Mouse (Mus musculus): ENCODE measurements at regions not wholly inside any gene's neighbourhood (a gene's known extent, or its start where the extent isn't known, plus 50 kb on each side); places are given as distances from the start of the nearest gene placed in this dataset.

DNA sequence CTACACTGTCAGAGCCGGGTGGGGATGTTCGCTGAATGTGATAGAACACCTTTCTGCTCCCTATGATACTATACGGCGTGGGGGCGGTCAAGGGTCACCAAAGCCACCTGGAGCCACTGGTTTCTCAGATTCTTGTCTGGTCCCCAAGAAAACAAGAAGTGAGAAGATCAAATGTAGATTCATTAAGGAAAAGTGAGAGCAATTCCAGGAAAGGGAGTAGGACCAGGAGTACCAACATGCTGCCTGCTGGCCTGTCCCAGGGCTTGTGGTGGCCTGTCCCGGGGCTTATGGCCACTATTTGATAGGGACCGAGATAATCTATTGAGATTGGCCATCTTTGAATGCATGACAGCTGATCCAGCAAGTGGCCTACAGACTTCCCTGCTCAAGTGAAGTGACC, 58.8 kb upstream of the Fut8 start:
- Histone ChIP-seq H3K9me3 (no peaks in the 10 kb centered on the region), H3K36me3 (no peaks in the 10 kb centered on the region), H3K27ac (no peak overlapping the region), H3K9ac (no peak overlapping the region), H3K4me3 (no peak overlapping the region), H3K4me1 (peaks cover 15% of the 10 kb centered on the region), H3K27me3 (no peaks in the 10 kb centered on the region), H3K4me2 (no peak overlapping the region)
- ATAC-seq (ENCODE audit: insufficient number of reproducible peaks, low FRiP score, low TSS enrichment, low read depth), result no peak
- 93% methylated on average over 7 of the region's 7 CpGs for WGBS

DNA sequence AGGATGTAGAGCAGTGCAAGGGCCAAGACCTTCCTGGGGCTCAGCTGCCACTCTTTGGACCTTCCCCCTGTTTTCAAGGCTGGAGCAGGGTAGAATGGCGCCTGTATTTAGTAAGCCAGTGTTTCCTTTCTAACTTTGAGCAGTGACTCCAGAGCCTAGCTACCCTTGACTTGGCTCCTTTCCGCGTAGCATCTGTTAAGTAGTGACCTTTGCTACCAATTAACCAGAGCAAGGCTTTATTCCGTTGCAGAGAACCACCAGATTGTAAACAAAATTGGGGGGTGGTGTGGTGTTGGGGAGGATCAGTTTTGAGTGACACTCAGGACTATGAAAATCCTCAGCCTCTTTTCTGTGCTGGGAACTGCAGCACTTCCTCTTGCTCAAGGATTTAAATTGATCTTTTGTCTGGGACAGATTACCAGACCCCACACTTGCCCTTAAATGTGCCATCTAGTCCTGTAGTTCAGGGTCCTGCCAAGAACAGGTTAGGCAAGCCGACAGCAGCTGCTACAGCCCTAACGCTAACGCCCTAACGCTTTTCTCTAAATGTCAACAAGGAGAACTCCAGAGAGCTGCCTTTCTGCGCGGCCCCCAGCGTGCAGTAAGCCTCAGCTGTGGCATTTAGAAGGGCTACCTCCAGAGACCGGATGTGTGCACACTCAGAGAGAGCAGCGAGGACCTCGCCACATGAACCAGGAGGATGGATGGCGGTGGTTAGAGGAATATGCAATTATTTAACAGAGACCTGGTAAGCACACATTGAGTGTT, 59.9 kb upstream of the Fut8 start:
- Histone ChIP-seq H3K4me3 (no peak overlapping the region), H3K4me2 (no peak overlapping the region), H3K27me3 (no peaks in the 10 kb centered on the region), H3K27ac (no peak overlapping the region), H3K9me3 (no peaks in the 10 kb centered on the region), H3K36me3 (no peaks in the 10 kb centered on the region), H3K9ac (no peak overlapping the region), H3K4me1 (peaks cover 15% of the 10 kb centered on the region)
- ATAC-seq (ENCODE audit: insufficient number of reproducible peaks, low FRiP score, low TSS enrichment, low read depth), result no peak
- WGBS, result 26% methylated on average over 15 of the region's 15 CpGs

DNA sequence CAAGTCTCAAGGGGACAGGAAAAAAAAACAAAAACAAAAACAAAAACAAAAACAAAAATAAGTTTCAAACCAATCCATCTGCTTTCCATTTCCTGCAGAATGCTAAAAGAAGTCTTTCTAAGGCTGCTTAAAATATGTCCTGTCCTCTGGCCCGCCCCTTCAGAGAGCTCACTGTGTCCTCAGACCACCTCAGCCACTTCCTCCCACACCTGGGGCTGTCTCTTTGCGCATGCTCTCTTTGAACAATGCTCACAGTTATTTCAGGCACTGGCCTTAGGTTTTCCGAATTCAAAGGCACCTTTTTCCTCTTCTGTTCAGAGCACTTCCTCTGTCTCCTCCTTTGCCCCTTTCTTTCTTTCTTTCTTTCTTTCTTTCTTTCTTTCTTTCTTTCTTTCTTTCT, 60.6 kb upstream of the Fut8 start:
- peaks cover 15% of the 10 kb centered on the region for H3K4me1 ChIP-seq
- H3K4me2 ChIP-seq, result no peak overlapping the region
- H3K27ac ChIP-seq, result no peak overlapping the region
- no peaks in the 10 kb centered on the region for H3K9me3 ChIP-seq
- ATAC-seq (ENCODE audit: insufficient number of reproducible peaks, low FRiP score, low TSS enrichment, low read depth), result no peak
- H3K9ac ChIP-seq, result no peak overlapping the region
- 47% methylated on average over 3 of the region's 3 CpGs for WGBS
- no peaks in the 10 kb centered on the region for H3K27me3 ChIP-seq
- no peak overlapping the region for H3K4me3 ChIP-seq
- H3K36me3 ChIP-seq, result no peaks in the 10 kb centered on the region

GRCm38 (mm10) chr12:77174032-77174431, 63.9 kb upstream of the Fut8 start:
- Histone ChIP-seq H3K4me1 (peaks cover 15% of the 10 kb centered on the region), H3K4me3 (no peak overlapping the region), H3K27me3 (no peaks in the 10 kb centered on the region), H3K36me3 (no peaks in the 10 kb centered on the region), H3K27ac (no peak overlapping the region), H3K9me3 (no peaks in the 10 kb centered on the region), H3K4me2 (no peak overlapping the region), H3K9ac (no peak overlapping the region)
- no peak for ATAC-seq (ENCODE audit: insufficient number of reproducible peaks, low FRiP score, low TSS enrichment, low read depth)

DNA sequence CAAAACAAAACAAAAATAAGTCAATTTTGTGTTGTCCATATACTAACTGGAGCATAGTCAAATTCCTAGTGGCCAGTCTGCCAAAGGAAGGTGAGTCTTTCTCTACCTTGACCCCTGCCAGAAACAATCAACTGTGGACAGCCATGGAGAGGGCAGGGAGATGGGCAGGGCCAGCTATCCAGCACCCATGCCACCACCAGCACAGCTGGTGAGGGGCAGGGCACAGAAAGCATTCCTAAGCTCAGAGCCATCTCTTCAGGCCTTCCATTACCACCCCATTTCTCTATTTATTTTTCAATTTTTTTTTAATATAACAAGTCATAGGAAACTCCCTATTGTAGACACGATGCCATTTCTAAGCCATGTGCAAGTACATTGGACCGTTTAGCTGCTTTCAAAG, 65.4 kb upstream of the Fut8 start:
- Histone ChIP-seq H3K9ac (no peak overlapping the region), H3K36me3 (no peaks in the 10 kb centered on the region), H3K4me1 (peaks cover 7% of the 10 kb centered on the region), H3K4me3 (no peak overlapping the region), H3K27me3 (no peaks in the 10 kb centered on the region), H3K27ac (no peak overlapping the region), H3K4me2 (no peak overlapping the region), H3K9me3 (no peaks in the 10 kb centered on the region)
- no peak for ATAC-seq (ENCODE audit: insufficient number of reproducible peaks, low FRiP score, low TSS enrichment, low read depth)
- WGBS, result 93% methylated on average over 2 of the region's 2 CpGs

DNA sequence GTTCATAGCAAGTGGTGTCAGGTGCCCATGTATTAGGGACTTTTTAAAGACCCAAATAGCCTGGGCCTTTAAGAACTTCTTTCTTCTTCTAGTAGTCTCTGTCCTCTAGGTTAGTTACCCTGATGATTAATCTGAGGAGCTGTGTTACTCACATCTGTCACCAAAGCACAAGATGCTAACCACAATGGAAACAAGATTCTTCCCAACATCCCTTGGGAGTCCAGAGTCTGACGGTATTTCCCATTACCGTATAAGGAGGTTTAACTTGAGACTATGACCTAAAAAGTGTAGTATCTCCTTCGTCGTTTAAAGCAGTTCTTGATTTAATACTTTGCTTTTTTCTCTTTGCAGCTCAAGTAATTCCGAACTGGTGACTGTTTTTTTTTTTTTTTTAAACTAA, 67.7 kb upstream of the Fut8 start:
- no peak for ATAC-seq (ENCODE audit: insufficient number of reproducible peaks, low FRiP score, low TSS enrichment, low read depth)
- Histone ChIP-seq H3K4me1 (no peaks in the 10 kb centered on the region), H3K27ac (no peak overlapping the region), H3K9me3 (no peaks in the 10 kb centered on the region), H3K4me3 (no peak overlapping the region), H3K36me3 (no peaks in the 10 kb centered on the region), H3K27me3 (no peaks in the 10 kb centered on the region), H3K9ac (no peak overlapping the region), H3K4me2 (no peak overlapping the region)
- 73% methylated on average over 5 of the region's 5 CpGs for WGBS

GRCm38 (mm10) chr12:77168367-77168766, 69.6 kb upstream of the Fut8 start:
- H3K27me3 ChIP-seq, result no peaks in the 10 kb centered on the region
- H3K27ac ChIP-seq, result no peak overlapping the region
- no peaks in the 10 kb centered on the region for H3K9me3 ChIP-seq
- H3K4me1 ChIP-seq, result no peaks in the 10 kb centered on the region
- no peak overlapping the region for H3K4me3 ChIP-seq
- H3K36me3 ChIP-seq, result no peaks in the 10 kb centered on the region
- no peak overlapping the region for H3K9ac ChIP-seq
- 68% methylated on average over 1 of the region's 1 CpGs for WGBS
- ATAC-seq (ENCODE audit: insufficient number of reproducible peaks, low FRiP score, low TSS enrichment, low read depth), result no peak
- H3K4me2 ChIP-seq, result no peak overlapping the region

DNA sequence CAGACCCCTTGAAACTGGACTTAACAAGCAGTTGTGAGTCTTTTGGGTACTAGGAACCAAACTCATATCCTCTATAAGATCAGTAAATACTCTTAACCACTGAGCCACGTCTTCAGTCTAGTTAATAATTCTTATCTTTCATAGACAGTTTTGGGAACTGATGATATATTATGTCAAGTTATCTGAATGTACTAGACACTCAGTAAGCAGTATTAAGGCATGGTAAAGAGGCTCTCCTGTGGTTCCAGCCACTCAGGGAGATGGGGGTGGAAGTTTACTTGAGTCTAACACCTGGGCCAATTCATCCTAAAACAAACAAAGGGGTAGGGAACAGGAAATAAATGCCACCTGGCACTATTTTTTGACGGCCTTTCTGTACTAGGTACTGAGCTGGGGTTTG, 81.2 kb upstream of the Fut8 start:
- H3K4me3 ChIP-seq, result no peak overlapping the region
- no peak overlapping the region for H3K27ac ChIP-seq
- H3K27me3 ChIP-seq, result no peaks in the 10 kb centered on the region
- no peaks in the 10 kb centered on the region for H3K9me3 ChIP-seq
- WGBS, result 60% methylated on average over 2 of the region's 2 CpGs
- no peak for ATAC-seq (ENCODE audit: insufficient number of reproducible peaks, low FRiP score, low TSS enrichment, low read depth)
- 0 out of 2 replicates have a peak, but pooled peaks cover 2% of the 10 kb centered on the region for H3K4me1 ChIP-seq
- H3K4me2 ChIP-seq, result no peak overlapping the region
- no peak overlapping the region for H3K9ac ChIP-seq
- no peaks in the 10 kb centered on the region for H3K36me3 ChIP-seq

DNA sequence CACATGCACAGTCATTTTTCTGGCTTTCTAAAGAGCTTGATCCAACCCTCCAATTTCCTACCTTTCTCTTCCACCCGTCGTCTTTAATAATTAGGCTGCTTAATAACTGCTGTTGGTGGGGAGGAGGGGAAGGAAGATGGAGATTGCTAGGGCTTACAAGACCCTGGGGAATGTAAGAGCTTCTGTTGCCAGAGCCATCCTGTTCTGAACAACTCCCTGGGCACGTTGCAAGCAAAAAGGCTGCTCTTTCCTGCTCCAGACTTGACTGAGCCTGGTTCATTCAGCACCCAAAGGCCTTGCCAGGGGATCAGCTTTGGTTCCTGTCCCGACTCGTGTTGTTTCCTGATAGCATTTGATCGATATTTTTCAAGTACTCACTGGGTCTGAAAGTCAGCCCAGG, 82.3 kb upstream of the Fut8 start:
- no peak overlapping the region for H3K4me2 ChIP-seq
- H3K4me3 ChIP-seq, result no peak overlapping the region
- no peaks in the 10 kb centered on the region for H3K27me3 ChIP-seq
- ATAC-seq (ENCODE audit: insufficient number of reproducible peaks, low FRiP score, low TSS enrichment, low read depth), result no peak
- H3K27ac ChIP-seq, result no peak overlapping the region
- H3K4me1 ChIP-seq, result 0 out of 2 replicates have a peak, but pooled peaks cover 2% of the 10 kb centered on the region
- H3K9ac ChIP-seq, result no peak overlapping the region
- 59% methylated on average over 6 of the region's 6 CpGs for WGBS
- no peaks in the 10 kb centered on the region for H3K36me3 ChIP-seq
- no peaks in the 10 kb centered on the region for H3K9me3 ChIP-seq

DNA sequence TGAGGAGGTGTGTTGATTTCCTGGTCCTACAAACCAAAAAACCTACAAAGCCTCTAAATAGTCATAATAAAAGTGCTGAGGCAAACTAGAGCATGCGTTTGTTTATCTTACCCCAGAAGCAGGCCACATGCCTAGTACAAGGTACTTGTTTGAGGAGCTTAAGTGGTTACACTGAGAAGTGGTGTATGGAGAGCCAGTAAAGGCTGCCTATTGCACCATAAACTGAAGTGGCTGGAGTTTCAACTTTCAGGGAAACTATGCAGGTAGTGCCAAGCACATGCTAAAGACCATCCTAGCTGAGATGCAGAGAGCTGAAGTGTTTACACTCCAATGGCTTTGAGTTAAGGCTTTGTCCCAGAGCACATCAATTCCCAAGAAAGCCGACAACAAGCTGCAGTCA, 86.5 kb upstream of the Fut8 start:
- 59% methylated on average over 2 of the region's 2 CpGs for WGBS
- Histone ChIP-seq H3K4me3 (no peak overlapping the region), H3K36me3 (no peaks in the 10 kb centered on the region), H3K4me2 (no peak overlapping the region), H3K27me3 (no peaks in the 10 kb centered on the region), H3K9me3 (no peaks in the 10 kb centered on the region), H3K27ac (no peak overlapping the region), H3K4me1 (0 out of 2 replicates have a peak, but pooled peaks cover 2% of the 10 kb centered on the region), H3K9ac (no peak overlapping the region)
- no peak for ATAC-seq (ENCODE audit: insufficient number of reproducible peaks, low FRiP score, low TSS enrichment, low read depth)

DNA sequence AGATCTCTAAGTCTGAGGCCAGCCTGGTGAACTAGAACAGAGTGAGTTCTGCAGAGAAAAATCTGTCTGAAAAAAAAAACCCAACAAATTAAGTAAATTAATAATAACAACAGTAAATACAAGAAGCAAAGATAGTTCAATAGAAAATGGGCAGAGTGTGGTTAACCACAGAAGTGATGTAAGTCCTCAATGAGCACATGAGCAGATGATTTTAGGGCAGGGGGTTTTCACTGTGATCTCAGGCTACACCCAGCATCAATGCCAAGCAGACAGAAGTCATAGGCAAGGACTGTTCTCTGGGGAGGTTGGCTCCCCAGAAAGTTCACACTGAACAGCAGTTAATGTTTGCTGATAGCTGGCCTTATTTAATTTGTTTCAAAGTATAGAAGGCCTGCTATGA, 88.1 kb upstream of the Fut8 start:
- no peaks in the 10 kb centered on the region for H3K27me3 ChIP-seq
- H3K36me3 ChIP-seq, result no peaks in the 10 kb centered on the region
- H3K9ac ChIP-seq, result no peak overlapping the region
- no peaks in the 10 kb centered on the region for H3K4me1 ChIP-seq
- no peak for ATAC-seq (ENCODE audit: insufficient number of reproducible peaks, low FRiP score, low TSS enrichment, low read depth)
- H3K4me3 ChIP-seq, result no peak overlapping the region
- H3K27ac ChIP-seq, result no peak overlapping the region
- no peaks in the 10 kb centered on the region for H3K9me3 ChIP-seq
- H3K4me2 ChIP-seq, result no peak overlapping the region

- no peak overlapping the region for H3K27ac ChIP-seq
- H3K4me1 ChIP-seq, result no peaks in the 10 kb centered on the region
- ATAC-seq (ENCODE audit: insufficient number of reproducible peaks, low FRiP score, low TSS enrichment, low read depth), result no peak
- H3K9me3 ChIP-seq, result no peaks in the 10 kb centered on the region
- no peak overlapping the region for H3K4me3 ChIP-seq
- no peak overlapping the region for H3K4me2 ChIP-seq
- 96% methylated on average over 2 of the region's 2 CpGs for WGBS
- H3K9ac ChIP-seq, result no peak overlapping the region
- no peaks in the 10 kb centered on the region for H3K36me3 ChIP-seq
- no peaks in the 10 kb centered on the region for H3K27me3 ChIP-seq
Observed at GRCm38 (mm10) chr12:77148146-77148545, 89.8 kb upstream of the Fut8 start.

GRCm38 (mm10) chr12:77143958-77144357, 94.0 kb upstream of the Fut8 start:
- no peak overlapping the region for H3K4me2 ChIP-seq
- H3K36me3 ChIP-seq, result no peaks in the 10 kb centered on the region
- no peaks in the 10 kb centered on the region for H3K27me3 ChIP-seq
- no peak overlapping the region for H3K27ac ChIP-seq
- WGBS, result 48% methylated on average over 3 of the region's 3 CpGs
- H3K9me3 ChIP-seq, result no peaks in the 10 kb centered on the region
- no peak overlapping the region for H3K9ac ChIP-seq
- no peak overlapping the region for H3K4me3 ChIP-seq
- no peak for ATAC-seq (ENCODE audit: insufficient number of reproducible peaks, low FRiP score, low TSS enrichment, low read depth)
- H3K4me1 ChIP-seq, result no peaks in the 10 kb centered on the region
